Mouse (Mus musculus): ENCODE data around the gene Spaca4. TPM values are rescaled to one million over a fixed set of nuclear protein-coding genes. Genes with fewer than 3 reads are reported as not detected.
A peak's percentile ranks its signal among the peaks of the same experiment; 100 is the strongest.

Spaca4 gene
- polyA plus RNA-seq, 1 experiment from 2014 or later, result not detected

- no peak for DNase-seq (ENCODE audit: low spot score)
- peaks cover 42% of the 10 kb centered on the region; the same call in 1 of the 2 replicates for H3K36me3 ChIP-seq (ENCODE audit: insufficient read depth, low read length)
- no peak for ATAC-seq (replicated peaks; ENCODE audit: low FRiP score, low read depth)
- TF ChIP-seq CTCF (IDR thresholded peaks at IDR 0.05; ENCODE audit: low read depth), result no peak
- no peak overlapping the region for H3K4me3 ChIP-seq (replicated peaks; ENCODE audit: low read depth, low read length)
- H3K9me3 ChIP-seq (replicated peaks; ENCODE audit: low read length), result no peaks in the 10 kb centered on the region
- H3K4me2 ChIP-seq (ENCODE audit: low read length), result no peak overlapping the region
- peaks cover 8% of the 10 kb centered on the region for H3K4me1 ChIP-seq (replicated peaks; ENCODE audit: insufficient read depth, low read length)
- 87% methylated on average over 14 of the region's 14 CpGs for WGBS
- H3K27ac ChIP-seq, result no peak overlapping the region
- no peaks in the 10 kb centered on the region for H3K27me3 ChIP-seq (ENCODE audit: insufficient read depth, low read length)
- H3K9ac ChIP-seq (ENCODE audit: low read depth, low read length), result no peak overlapping the region
These were observed 1.8 kb downstream of the Spaca4 start for GRCm38 (mm10) chr7:45723781-45724180.

- no peak for DNase-seq (ENCODE audit: low spot score)
- no peak overlapping the region for H3K4me2 ChIP-seq (ENCODE audit: low read length)
- no peak overlapping the region for H3K4me3 ChIP-seq (replicated peaks; ENCODE audit: low read depth, low read length)
- no peak overlapping the region for H3K27ac ChIP-seq
- peaks cover 42% of the 10 kb centered on the region; the same call in 1 of the 2 replicates for H3K36me3 ChIP-seq (ENCODE audit: insufficient read depth, low read length)
- peaks cover 8% of the 10 kb centered on the region for H3K4me1 ChIP-seq (replicated peaks; ENCODE audit: insufficient read depth, low read length)
- no peak overlapping the region for H3K9ac ChIP-seq (ENCODE audit: low read depth, low read length)
- H3K9me3 ChIP-seq (replicated peaks; ENCODE audit: low read length), result no peaks in the 10 kb centered on the region
- ATAC-seq (replicated peaks; ENCODE audit: low FRiP score, low read depth), result no peak
- WGBS, result 78% methylated on average over 4 of the region's 4 CpGs
- TF ChIP-seq CTCF (IDR thresholded peaks at IDR 0.05; ENCODE audit: low read depth), result no peak
- H3K27me3 ChIP-seq (ENCODE audit: insufficient read depth, low read length), result no peaks in the 10 kb centered on the region
These were observed 2.3 kb downstream of the Spaca4 start for GRCm38 (mm10) chr7:45723301-45723700.

- no peak for ATAC-seq (replicated peaks; ENCODE audit: low FRiP score, low read depth)
- no peak for DNase-seq (ENCODE audit: low spot score)
- Histone ChIP-seq H3K27me3 (ENCODE audit: insufficient read depth, low read length) (no peaks in the 10 kb centered on the region), H3K27ac (no peak overlapping the region), H3K36me3 (ENCODE audit: insufficient read depth, low read length) (peaks cover 42% of the 10 kb centered on the region; the same call in 1 of the 2 replicates), H3K9ac (ENCODE audit: low read depth, low read length) (0 out of 2 replicates have a peak overlapping the region, but pooled peaks have one; percentile 27), H3K4me1 (replicated peaks; ENCODE audit: insufficient read depth, low read length) (peaks cover 8% of the 10 kb centered on the region), H3K9me3 (replicated peaks; ENCODE audit: low read length) (no peaks in the 10 kb centered on the region), H3K4me2 (ENCODE audit: low read length) (no peak overlapping the region), H3K4me3 (replicated peaks; ENCODE audit: low read depth, low read length) (no peak overlapping the region)
- no peak for TF ChIP-seq CTCF (IDR thresholded peaks at IDR 0.05; ENCODE audit: low read depth)
- WGBS, result 50% methylated on average over 13 of the region's 13 CpGs
These were observed 3.3 kb downstream of the Spaca4 start for GRCm38 (mm10) chr7:45722348-45722713.

GRCm38 (mm10) chr7:45721642-45722347 lies 3.8 kb downstream of the Spaca4 start:
- H3K27ac ChIP-seq, result no peak overlapping the region
- H3K36me3 ChIP-seq (ENCODE audit: insufficient read depth, low read length), result peaks cover 42% of the 10 kb centered on the region; the same call in 1 of the 2 replicates
- no peaks in the 10 kb centered on the region for H3K27me3 ChIP-seq (ENCODE audit: insufficient read depth, low read length)
- no peak for ATAC-seq (replicated peaks; ENCODE audit: low FRiP score, low read depth)
- H3K4me1 ChIP-seq (replicated peaks; ENCODE audit: insufficient read depth, low read length), result peaks cover 8% of the 10 kb centered on the region
- H3K9me3 ChIP-seq (replicated peaks; ENCODE audit: low read length), result no peaks in the 10 kb centered on the region
- H3K4me3 ChIP-seq (replicated peaks; ENCODE audit: low read depth, low read length), result no peak overlapping the region
- H3K4me2 ChIP-seq (ENCODE audit: low read length), result no peak overlapping the region
- WGBS, result 60% methylated on average over 13 of the region's 13 CpGs
- DNase-seq (ENCODE audit: low spot score), result no peak
- TF ChIP-seq CTCF (IDR thresholded peaks at IDR 0.05; ENCODE audit: low read depth), result no peak
- H3K9ac ChIP-seq (ENCODE audit: low read depth, low read length), result 0 out of 2 replicates have a peak overlapping the region, but pooled peaks have one; percentile 27

GRCm38 (mm10) chr7:45721234-45721571 lies 4.4 kb downstream of the Spaca4 start:
- no peak for ATAC-seq (replicated peaks; ENCODE audit: low FRiP score, low read depth)
- H3K27ac ChIP-seq, result no peak overlapping the region
- H3K36me3 ChIP-seq (ENCODE audit: insufficient read depth, low read length), result peaks cover 40% of the 10 kb centered on the region; the same call in 1 of the 2 replicates
- H3K4me1 ChIP-seq (replicated peaks; ENCODE audit: insufficient read depth, low read length), result peaks cover 14% of the 10 kb centered on the region
- TF ChIP-seq CTCF (IDR thresholded peaks at IDR 0.05; ENCODE audit: low read depth), result no peak
- H3K9ac ChIP-seq (ENCODE audit: low read depth, low read length), result no peak overlapping the region
- no peak overlapping the region for H3K4me3 ChIP-seq (replicated peaks; ENCODE audit: low read depth, low read length)
- H3K9me3 ChIP-seq (replicated peaks; ENCODE audit: low read length), result no peaks in the 10 kb centered on the region
- no peak for DNase-seq (ENCODE audit: low spot score)
- H3K4me2 ChIP-seq (ENCODE audit: low read length), result no peak overlapping the region
- H3K27me3 ChIP-seq (ENCODE audit: insufficient read depth, low read length), result no peaks in the 10 kb centered on the region
- WGBS, result 72% methylated on average over 7 of the region's 7 CpGs

- WGBS, result 75% methylated on average over 14 of the region's 14 CpGs
- peak; percentile 38; the same call in 1 of the 2 replicates for TF ChIP-seq CTCF (IDR thresholded peaks at IDR 0.05; ENCODE audit: low read depth)
- Histone ChIP-seq H3K4me2 (ENCODE audit: low read length) (0 out of 2 replicates have a peak within 1 kb of the TSS, but pooled peaks have one; percentile 86), H3K27me3 (ENCODE audit: insufficient read depth, low read length) (no peaks in the 10 kb centered on the region), H3K27ac (no peak within 1 kb of the TSS), H3K9ac (ENCODE audit: low read depth, low read length) (0 out of 2 replicates have a peak within 1 kb of the TSS, but pooled peaks have one; percentile 27), H3K9me3 (replicated peaks; ENCODE audit: low read length) (no peaks in the 10 kb centered on the region), H3K4me1 (replicated peaks; ENCODE audit: insufficient read depth, low read length) (peaks cover 19% of the 10 kb centered on the region), H3K36me3 (ENCODE audit: insufficient read depth, low read length) (peaks cover 35% of the 10 kb centered on the region; the same call in 1 of the 2 replicates), H3K4me3 (replicated peaks; ENCODE audit: low read depth, low read length) (no peak within 1 kb of the TSS)
- DNase-seq (ENCODE audit: low spot score) (no peak), ATAC-seq (replicated peaks; ENCODE audit: low FRiP score, low read depth) (0 out of 2 replicates have a peak, but pooled peaks have one; percentile 5)
These were observed 5.0 kb downstream of the Spaca4 start, which contains the start of gene Fam83e for GRCm38 (mm10) chr7:45720413-45721233. Gene Fam83e (plus strand): TSS chr7:45721212.

All from kidney, postnatal 0 days (tissue).